Mouse (Mus musculus): Measurements from ENCODE around the gene Etv6.

DNA sequence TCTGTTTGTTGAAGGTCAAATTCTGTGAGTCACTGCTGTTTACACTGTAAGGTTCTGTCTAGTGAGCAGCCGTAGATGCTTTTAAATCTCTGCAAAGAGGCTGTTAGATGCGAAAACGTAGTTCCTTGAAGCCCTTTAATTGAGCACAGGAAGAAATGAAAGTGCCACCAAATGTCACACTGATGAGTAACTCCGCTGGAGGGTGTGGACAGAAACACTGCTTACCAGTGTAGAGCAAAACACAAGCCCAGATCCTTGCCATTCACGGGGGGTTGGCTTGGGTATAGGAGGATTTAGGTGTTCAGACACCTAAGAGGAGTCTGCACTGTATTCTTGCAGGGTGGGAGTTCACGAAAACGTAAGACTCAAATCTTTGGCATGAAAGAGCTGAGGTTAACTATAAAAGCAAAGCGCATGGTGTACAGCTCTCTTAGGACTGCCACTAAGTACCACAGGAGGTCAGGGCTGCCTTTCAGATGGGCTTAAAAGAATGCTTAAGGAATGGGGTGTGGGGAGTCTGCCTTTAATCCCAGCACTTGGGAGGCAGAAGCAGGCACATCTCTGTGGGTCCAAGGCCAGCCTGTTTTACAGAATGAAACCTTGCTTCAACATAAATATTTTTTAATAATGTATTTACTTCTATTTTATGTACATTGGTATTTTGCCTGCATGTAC, 216.7 kb downstream of the Etv6 start:
- TF ChIP-seq CTCF (IDR thresholded peaks at IDR 0.05; ENCODE audit: borderline replicate concordance, insufficient read depth, low read length): no peak
- no peak for TF ChIP-seq POLR2A (IDR thresholded peaks at IDR 0.05; ENCODE audit: low read depth, low read length)
